Mouse (Mus musculus) heart, embryonic 14.5 days (tissue): Measurements from ENCODE around the gene Hhat. TPM values are rescaled to one million over a fixed set of nuclear protein-coding genes. Genes with fewer than 3 reads are reported as not detected.

Experiments used
- ATAC-seq: fragments of 200-750 bp; cut with Nextera tagmentation; 2 replicates; pipeline ENCODE4 v1.8.0; 2017; ENCODE audit warnings: low read depth, moderate TSS enrichment; ENCODE audit not compliant: insufficient number of reproducible peaks, insufficient read depth, low FRiP score
- H3K27ac ChIP-seq, 2 experiments: fragments of 200-500 bp in 1 of 2; fragments of 300-500 bp in 1 of 2; sonication (generic) in 1 of 2; replicated peaks in 1 of 2; 2 replicates each; pipeline ENCODE4 v1.5.1; 2012 to 2014; ENCODE audit warnings: low read depth in 2 of 2, low read length in 2 of 2, control low read depth in 1 of 2, mild to moderate bottlenecking in 1 of 2, mixed read lengths in 1 of 2; ENCODE audit not compliant: control insufficient read depth in 1 of 2, insufficient read depth in 1 of 2
- H3K27me3 ChIP-seq: fragments of 300-500 bp; sonication (generic); 2 replicates; pipeline ENCODE4 v1.6.1; 2014; ENCODE audit warnings: mild to moderate bottlenecking, low read length, control low read depth; ENCODE audit not compliant: control insufficient read depth, insufficient read depth
- H3K36me3 ChIP-seq: fragments of 300-500 bp; sonication (generic); 2 replicates; pipeline ENCODE4 v1.6.1; 2014; ENCODE audit warnings: mild to moderate bottlenecking, control low read depth, low read length, mixed read lengths; ENCODE audit not compliant: control insufficient read depth, insufficient read depth
- H3K4me1 ChIP-seq, 2 experiments: fragments of 200-500 bp in 1 of 2; fragments of 300-500 bp in 1 of 2; sonication (generic) in 1 of 2; 2 replicates each; pipeline ENCODE4 v1.6.1; 2012 to 2014; ENCODE audit warnings: low read length in 2 of 2, control low read depth in 1 of 2, mixed read lengths in 1 of 2; ENCODE audit not compliant: control insufficient read depth in 2 of 2, insufficient read depth in 2 of 2
- H3K4me2 ChIP-seq: fragments of 300-500 bp; sonication (generic); 2 replicates; pipeline ENCODE4 v1.6.1; 2014; ENCODE audit warnings: mild to moderate bottlenecking, low read length
- H3K4me3 ChIP-seq, 2 experiments: fragments of 200-500 bp in 1 of 2; fragments of 300-500 bp in 1 of 2; sonication (generic) in 1 of 2; 2 replicates each; pipeline ENCODE4 v1.5.1; 2012 to 2014; ENCODE audit warnings: low read length in 2 of 2, mild to moderate bottlenecking in 2 of 2, control low read depth in 1 of 2, low read depth in 1 of 2, moderate library complexity in 1 of 2; ENCODE audit not compliant: control insufficient read depth in 1 of 2, insufficient read depth in 1 of 2
- H3K9ac ChIP-seq: fragments of 300-500 bp; sonication (generic); 2 replicates; pipeline ENCODE4 v1.6.1; 2014; ENCODE audit warnings: mild to moderate bottlenecking, low read length
- H3K9me3 ChIP-seq: fragments of 300-500 bp; sonication (generic); 2 replicates; pipeline ENCODE4 v1.6.1; 2016; ENCODE audit warnings: low read length, control low read depth; ENCODE audit not compliant: control insufficient read depth
- WGBS: fragments of 180-500 bp; shearing (Covaris S2); extraction: QIAGEN DNeasy Blood & Tissue Kit; methylation state at CpG from one replicate; pipeline ENCODE4 v1.1.7; 2014; 5-methylcytosine and 5-hydroxymethylcytosine counted together
- polyA plus RNA-seq: library from polyadenylated mRNA; unstranded; fragments of >200 nt; fragmentation: Nextera tagmentation; extraction: Ambion mirVana; gene quantifications from 2 replicates; pipeline ENCODE4 v1.2.1, GENCODE M21; 2014

Gene Hhat
- polyA plus RNA-seq, 1 experiment from 2014 or later: 6.8 TPM

DNA sequence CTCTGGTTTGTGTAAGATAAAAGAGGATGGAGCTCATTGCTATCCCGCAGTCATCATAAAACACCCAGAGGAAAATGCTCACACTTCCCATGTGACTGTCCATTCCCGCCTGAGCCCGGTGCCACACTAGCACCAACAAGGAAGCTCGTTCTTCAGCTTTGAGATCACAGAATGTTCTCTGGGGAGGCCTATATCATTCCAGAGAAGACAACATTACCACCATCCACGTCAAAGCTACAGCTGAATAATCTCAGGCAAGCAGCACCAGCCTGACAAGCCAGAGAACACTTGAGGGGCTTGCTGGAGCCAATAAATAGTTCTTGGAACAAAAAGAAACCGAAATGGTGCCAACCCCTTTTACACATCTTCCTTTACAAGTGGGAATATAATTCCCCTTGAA is 113.6 kb downstream of the Hhat start:
- no peak for ATAC-seq

DNA sequence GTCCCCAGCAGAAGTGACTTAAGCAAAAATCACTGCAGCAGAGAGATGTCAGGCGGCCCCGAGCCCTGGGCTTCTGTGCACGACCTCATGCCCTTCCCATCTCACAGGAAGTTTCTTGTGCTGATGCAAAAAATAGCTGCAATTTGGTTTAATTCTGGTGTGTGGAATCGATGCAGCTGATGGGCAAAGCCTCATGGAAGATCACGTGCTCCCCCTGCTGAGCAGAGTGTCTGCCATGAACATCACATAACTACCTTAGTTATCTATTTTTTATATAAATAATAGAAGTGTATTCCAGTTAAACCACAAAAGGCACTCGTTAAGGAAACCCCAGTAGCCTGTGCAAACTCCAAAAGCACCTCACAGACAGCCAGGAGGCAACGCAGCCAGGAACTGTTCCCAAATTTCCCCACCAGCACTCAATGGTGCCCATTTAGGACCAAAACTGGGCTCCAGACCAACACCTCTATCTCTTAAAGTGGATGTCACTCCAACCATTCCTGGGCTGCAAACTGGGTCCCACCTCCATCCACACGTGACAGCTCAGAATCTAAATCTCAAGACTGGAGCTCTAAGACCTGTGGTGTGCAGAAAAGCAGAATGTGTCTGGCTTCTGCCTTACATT is 118.9 kb downstream of the Hhat start:
- ATAC-seq: no peak
- H3K27me3 ChIP-seq: no peaks in the 10 kb centered on the region
- no peaks in the 10 kb centered on the region for H3K9me3 ChIP-seq
- no peak overlapping the region for H3K4me3 ChIP-seq
- H3K27ac ChIP-seq: peak overlapping the region in 1 of 2 experiments; percentile 41; a peak in 2 of 4 replicates
- WGBS: 42% methylated on average over 8 of the region's 8 CpGs
- no peak overlapping the region for H3K9ac ChIP-seq
- no peaks in the 10 kb centered on the region for H3K36me3 ChIP-seq
- H3K4me2 ChIP-seq: peak overlapping the region; percentile 8; the same call in 1 of the 2 replicates
- peaks cover 9 to 22% of the 10 kb centered on the region in 2 experiments for H3K4me1 ChIP-seq

More for the DNA sequence above, 113.6 kb downstream of the Hhat start:
- H3K4me3 ChIP-seq: no peak overlapping the region
- H3K4me1 ChIP-seq: 0 out of 4 replicates have a peak, but pooled peaks cover 0 to 2% of the 10 kb centered on the region in 2 experiments
- no peaks in the 10 kb centered on the region for H3K27me3 ChIP-seq
- H3K9me3 ChIP-seq: peaks cover 4% of the 10 kb centered on the region
- WGBS: 64% methylated on average over 6 of the region's 6 CpGs
- H3K4me2 ChIP-seq: no peak overlapping the region
- H3K9ac ChIP-seq: no peak overlapping the region
- no peak overlapping the region for H3K27ac ChIP-seq
- H3K36me3 ChIP-seq: peaks cover 3% of the 10 kb centered on the region; the same call in 1 of the 2 replicates

DNA sequence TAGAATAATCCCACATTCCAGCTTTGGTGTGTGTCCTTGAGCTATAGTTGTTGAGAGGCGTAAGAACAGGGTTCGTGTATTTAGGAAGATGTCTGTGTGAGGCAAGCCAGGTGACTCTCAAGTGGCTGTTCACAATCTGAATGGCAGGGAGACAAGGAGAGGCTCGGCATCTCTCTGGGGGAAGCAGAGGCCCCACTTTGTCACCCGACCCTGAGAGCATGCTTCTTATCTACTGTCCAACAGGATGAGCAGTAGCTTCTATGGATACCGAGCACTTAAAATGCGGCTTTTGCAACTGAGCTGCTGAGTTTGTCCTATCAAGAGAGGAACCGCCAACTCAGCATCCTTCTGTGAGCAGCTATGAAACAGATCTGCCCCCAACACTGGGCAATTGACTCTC is 120.4 kb downstream of the Hhat start:
- Histone ChIP-seq H3K36me3 (no peaks in the 10 kb centered on the region), H3K9me3 (0 out of 2 replicates have a peak, but pooled peaks cover 3% of the 10 kb centered on the region), H3K27me3 (no peaks in the 10 kb centered on the region), H3K4me3 (no peak overlapping the region), H3K4me1 (peaks cover 9 to 22% of the 10 kb centered on the region in 2 experiments), H3K4me2 (no peak overlapping the region), H3K27ac (no peak overlapping the region), H3K9ac (no peak overlapping the region)
- no peak for ATAC-seq
- WGBS: 23% methylated on average over 7 of the region's 7 CpGs

DNA sequence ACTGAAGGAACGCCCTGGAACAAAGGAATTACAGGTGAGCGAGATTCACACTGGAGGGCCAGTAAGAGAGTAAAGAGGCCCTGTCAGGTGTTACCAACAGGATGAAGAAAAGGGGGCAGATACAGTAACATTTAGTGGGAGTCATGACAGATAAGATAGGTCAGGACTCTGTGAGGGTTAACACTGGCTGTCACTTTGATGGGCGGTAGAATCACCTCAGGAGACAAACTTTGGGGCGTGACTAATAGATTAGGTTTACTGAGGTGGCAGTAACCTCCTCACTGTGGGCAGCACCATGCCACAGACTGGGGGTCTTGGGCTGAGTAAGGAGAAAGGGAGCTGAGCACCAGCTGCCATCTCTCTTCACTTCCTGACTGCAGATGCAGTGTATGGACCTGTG is 121.0 kb downstream of the Hhat start:
- Histone ChIP-seq H3K9me3 (0 out of 2 replicates have a peak, but pooled peaks cover 3% of the 10 kb centered on the region), H3K4me3 (no peak overlapping the region), H3K27ac (no peak overlapping the region), H3K36me3 (no peaks in the 10 kb centered on the region), H3K4me2 (no peak overlapping the region), H3K4me1 (peaks cover 9 to 22% of the 10 kb centered on the region in 2 experiments), H3K9ac (no peak overlapping the region), H3K27me3 (no peaks in the 10 kb centered on the region)
- WGBS: 74% methylated on average over 4 of the region's 4 CpGs
- ATAC-seq: no peak

DNA sequence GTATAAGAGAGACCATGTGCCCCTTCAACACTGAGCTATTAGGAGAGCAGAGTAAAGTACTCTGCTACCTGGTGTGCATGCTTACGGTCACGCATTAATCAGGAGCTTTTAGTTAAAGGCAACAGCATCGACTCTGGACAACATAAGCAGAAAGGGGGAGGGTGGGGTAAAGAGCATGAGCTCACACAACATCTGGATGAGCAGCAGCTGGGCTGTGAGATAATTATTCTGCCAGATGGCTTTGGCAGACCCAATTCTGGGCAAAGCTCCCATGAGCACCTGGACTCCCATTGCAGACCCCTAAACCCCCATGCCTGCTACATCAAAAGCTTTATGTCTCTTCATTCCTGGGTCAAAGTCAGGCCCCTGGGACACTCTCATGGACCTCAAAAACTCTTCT is 121.8 kb downstream of the Hhat start:
- Histone ChIP-seq H3K9me3 (0 out of 2 replicates have a peak, but pooled peaks cover 3% of the 10 kb centered on the region), H3K36me3 (no peaks in the 10 kb centered on the region), H3K27ac (no peak overlapping the region), H3K4me3 (no peak overlapping the region), H3K27me3 (no peaks in the 10 kb centered on the region), H3K4me1 (peaks cover 9 to 22% of the 10 kb centered on the region in 2 experiments), H3K9ac (no peak overlapping the region), H3K4me2 (no peak overlapping the region)
- 78% methylated on average over 3 of the region's 3 CpGs for WGBS
- ATAC-seq: no peak

DNA sequence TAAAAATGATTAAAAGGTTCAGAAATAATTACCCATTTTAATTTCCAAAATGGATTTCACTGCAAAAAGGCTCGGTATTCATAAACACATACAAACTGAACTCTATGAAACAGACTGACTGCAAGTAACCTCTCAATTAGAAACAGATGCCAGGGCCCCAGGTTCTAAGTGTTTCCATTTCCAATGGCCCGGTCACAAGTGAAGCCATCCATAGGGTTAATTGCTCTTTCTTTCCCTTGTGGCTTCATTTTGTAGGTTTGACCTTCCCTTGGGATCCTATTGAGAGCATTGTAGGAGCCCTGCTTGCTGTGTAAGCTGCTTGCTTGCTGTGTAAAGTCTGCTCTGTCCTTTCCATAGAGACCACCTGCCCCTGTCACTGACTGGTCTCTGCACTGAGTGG is 123.7 kb downstream of the Hhat start:
- Histone ChIP-seq H3K9ac (no peak overlapping the region), H3K36me3 (no peaks in the 10 kb centered on the region), H3K4me2 (no peak overlapping the region), H3K27me3 (no peaks in the 10 kb centered on the region), H3K27ac (no peak overlapping the region), H3K4me1 (peaks cover 9 to 19% of the 10 kb centered on the region in 2 experiments), H3K9me3 (0 out of 2 replicates have a peak, but pooled peaks cover 3% of the 10 kb centered on the region), H3K4me3 (no peak overlapping the region)
- no peak for ATAC-seq
- 85% methylated on average over 2 of the region's 2 CpGs for WGBS

DNA sequence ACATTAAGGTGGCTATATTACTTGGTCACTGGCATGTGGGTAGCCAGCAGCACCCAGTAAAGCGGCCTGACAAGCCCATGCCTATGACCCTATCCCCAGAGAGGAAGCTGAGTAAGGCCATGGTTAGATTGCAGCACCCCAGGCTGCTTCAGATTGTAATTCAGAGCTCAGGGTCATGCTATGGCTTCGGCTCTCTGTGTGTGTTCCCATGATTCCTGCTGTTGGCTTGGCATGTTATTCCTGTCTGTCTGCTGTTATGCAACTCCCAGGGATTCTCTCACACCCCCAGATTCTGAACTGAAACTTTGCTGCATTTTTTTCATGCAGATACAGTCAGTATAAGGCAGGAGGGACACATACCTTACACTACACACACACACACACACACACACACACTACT is 128.9 kb downstream of the Hhat start:
- Histone ChIP-seq H3K9ac (no peak overlapping the region), H3K9me3 (0 out of 2 replicates have a peak, but pooled peaks cover 3% of the 10 kb centered on the region), H3K4me1 (no peaks in the 10 kb centered on the region), H3K27me3 (no peaks in the 10 kb centered on the region), H3K4me3 (no peak overlapping the region), H3K36me3 (no peaks in the 10 kb centered on the region), H3K27ac (no peak overlapping the region), H3K4me2 (no peak overlapping the region)
- WGBS: 76% methylated on average over 2 of the region's 2 CpGs
- no peak for ATAC-seq

DNA sequence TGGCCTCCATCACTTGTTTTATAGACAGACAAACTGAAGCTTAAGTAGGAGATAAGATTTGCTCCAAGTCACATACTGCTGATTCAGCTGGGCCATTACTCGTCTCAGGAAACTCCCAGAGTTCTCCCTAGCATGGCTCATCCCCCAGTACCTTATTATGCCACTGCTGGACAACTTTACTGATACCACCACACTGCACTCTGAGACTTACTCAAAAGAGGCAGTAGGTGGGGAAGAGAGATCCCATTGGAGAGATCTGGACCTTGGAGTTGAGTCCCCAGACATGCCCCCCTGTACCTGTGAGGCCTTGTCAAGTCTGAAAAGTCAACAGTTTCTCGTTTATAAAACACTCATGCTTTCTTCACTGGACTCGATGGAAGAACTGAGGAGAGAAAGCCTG is 131.8 kb downstream of the Hhat start:
- no peak overlapping the region for H3K27ac ChIP-seq
- H3K9me3 ChIP-seq: no peaks in the 10 kb centered on the region
- no peak overlapping the region for H3K4me3 ChIP-seq
- no peak overlapping the region for H3K9ac ChIP-seq
- 52% methylated on average over 3 of the region's 3 CpGs for WGBS
- no peak for ATAC-seq
- no peaks in the 10 kb centered on the region for H3K36me3 ChIP-seq
- no peaks in the 10 kb centered on the region for H3K4me1 ChIP-seq
- H3K27me3 ChIP-seq: no peaks in the 10 kb centered on the region
- no peak overlapping the region for H3K4me2 ChIP-seq
